Mouse (Mus musculus) left cerebral cortex, adult 18-20 months (tissue): ENCODE measurements around the gene Phactr3. TPM values are rescaled to one million over a fixed set of nuclear protein-coding genes. Genes with fewer than 3 reads are reported as not detected.

Experiments
- DNase-seq, 2 experiments: peaks; one replicate each; pipeline ENCODE4 v3.0.0; 2021 to 2022; ENCODE audit warnings: low spot score in 2 of 2, mixed read lengths in 1 of 2
- total RNA-seq, 2 experiments: library from RNA; stranded (reverse); gene quantifications; 2 replicates each; pipeline ENCODE4 v1.2.3; 2021

The Phactr3 gene
- total RNA-seq, 2 experiments from 2014 or later: 143 to 145 TPM

DNA sequence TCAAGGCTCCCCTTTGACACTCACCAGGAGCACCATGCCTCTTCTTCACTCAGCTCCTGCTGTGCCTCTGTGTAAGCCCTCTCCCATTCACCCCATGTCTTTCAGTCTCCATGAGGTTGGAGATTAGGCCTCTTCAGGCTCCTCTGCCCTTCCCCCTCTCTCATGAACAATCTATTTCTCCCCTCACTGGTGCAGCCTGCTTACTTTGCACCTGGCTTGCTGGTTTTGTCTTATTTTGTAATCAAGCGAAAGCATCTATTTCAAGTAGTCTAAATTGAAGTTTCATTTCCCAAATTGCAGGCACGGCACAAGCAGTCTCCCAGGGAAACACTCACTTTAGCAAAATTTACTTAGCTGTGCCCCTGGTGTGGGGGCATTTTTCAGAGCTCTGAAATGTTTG lies 70.2 kb downstream of the Phactr3 start:
- no peak for DNase-seq

- DNase-seq: no peak
Observed at GRCm38 (mm10) chr2:178192881-178193280, 74.1 kb downstream of the Phactr3 start.

DNA sequence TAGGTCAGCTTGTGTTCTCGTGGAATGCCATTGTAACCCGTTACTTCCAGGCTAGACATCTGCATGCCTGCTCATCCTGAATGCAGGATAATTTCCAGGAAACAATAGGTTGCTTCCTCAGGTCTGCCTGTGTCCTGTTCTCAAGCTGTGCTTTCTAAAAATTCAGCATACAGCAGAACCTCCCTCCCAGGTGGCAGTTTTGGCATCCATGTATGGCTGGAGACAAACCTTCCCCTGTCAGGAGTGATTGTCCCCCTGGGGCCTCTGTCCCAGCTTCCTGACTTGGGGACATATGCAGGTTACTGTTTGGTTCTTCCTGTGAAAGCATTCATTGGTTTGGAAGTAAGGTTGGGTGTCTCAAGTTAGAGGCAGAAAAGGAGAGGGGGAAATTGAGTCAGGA lies 74.7 kb downstream of the Phactr3 start:
- DNase-seq: no peak

- DNase-seq: no peak
Observed at GRCm38 (mm10) chr2:178194908-178195307, 76.1 kb downstream of the Phactr3 start.

GRCm38 (mm10) chr2:178196038-178196437 lies 77.3 kb downstream of the Phactr3 start:
- DNase-seq: no peak

DNA sequence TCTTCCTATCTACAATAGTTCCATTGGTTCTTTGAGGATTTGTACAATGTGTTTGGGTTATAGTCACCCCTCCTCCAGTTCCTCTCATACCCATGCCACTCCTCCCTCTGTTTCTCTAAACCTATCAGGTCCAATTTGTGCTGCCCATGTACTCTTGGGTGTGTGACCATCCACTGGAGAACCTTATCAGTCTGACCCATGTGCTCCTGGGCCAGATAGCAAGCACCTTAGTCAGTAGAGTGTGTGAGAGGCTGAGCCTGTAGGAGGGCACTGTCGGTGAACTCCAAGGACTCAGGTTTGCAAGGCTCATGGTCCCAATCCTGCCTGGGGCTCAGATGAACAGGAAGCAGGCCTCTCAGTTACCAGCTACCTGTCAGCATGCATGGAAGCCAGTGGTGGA lies 78.8 kb downstream of the Phactr3 start:
- DNase-seq: no peak

- peak; percentile 53 to 74 for DNase-seq
Observed at GRCm38 (mm10) chr2:178204455-178204854, 85.7 kb downstream of the Phactr3 start.

GRCm38 (mm10) chr2:178208186-178208600 lies 89.4 kb downstream of the Phactr3 start:
- peak in 1 of 2 experiments; percentile 53 for DNase-seq

GRCm38 (mm10) chr2:178213826-178214225 lies 95.1 kb downstream of the Phactr3 start:
- no peak for DNase-seq

DNA sequence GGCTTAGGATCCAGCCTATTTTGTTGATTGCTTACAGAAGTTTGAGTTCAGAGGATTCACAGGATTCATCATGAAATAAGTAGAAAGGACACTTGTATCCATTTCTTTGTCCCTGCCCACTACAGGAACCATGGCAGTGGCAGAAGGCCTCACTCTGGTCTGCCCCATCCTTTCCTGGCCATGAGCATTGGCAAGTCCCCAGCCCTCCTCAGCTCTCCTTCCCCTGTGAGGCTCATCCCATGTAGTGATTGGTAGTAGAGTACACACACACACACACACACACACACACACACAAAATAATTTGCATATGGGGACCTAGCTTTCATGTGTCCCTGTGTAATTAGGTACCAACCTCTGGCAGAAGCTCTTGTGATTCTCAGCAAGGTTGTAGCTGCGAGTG lies 95.8 kb downstream of the Phactr3 start:
- no peak for DNase-seq

GRCm38 (mm10) chr2:178218461-178218860 lies 99.7 kb downstream of the Phactr3 start:
- no peak for DNase-seq

DNA sequence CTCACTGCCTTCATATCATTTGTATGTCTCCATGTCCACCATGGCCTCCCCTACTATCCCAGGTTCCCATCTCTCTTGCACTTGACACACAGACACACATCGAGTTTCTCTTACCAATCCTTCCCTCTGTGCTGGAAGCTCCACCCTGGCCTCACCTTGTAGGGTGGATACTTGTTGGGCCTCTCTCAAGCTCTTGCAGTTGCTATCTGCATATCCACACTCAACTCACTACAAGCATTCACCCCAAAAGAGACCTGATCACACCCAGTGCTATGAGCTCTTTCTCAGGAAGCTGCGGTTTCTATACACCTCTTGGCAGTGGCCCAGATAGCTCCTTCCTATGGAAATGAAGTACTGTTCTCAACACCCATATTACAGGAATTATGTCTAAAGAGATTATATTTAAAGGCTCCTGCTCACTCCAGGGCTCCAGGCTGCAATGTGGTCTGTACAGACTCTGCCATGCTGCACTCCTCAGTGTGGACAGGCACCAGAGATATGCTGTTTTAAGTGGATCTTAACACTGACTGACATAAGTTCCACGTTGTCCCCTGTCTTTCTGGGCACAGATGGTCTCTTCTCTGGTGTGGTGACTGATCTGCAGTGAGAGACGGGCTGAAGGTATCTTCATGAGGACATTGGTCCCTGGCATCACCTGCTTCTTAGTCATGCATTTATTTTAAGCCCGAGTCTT lies 100.8 kb downstream of the Phactr3 start:
- no peak for DNase-seq

- DNase-seq: no peak
Observed at GRCm38 (mm10) chr2:178220148-178220717, 101.5 kb downstream of the Phactr3 start.

DNA sequence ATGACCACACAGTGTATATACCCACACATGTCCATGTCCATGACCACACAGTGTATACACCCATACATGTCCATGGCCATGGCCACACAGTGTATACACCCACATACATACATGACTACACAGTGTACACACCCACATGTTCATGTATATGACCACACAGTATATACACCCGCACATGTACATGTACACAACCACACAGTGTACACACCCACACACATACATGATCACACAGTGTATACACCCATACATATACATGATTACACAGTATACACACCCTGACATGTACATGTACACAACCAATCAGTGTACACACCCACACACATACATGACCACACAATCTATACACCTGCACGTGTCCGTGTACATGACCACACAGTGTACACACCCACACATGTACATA lies 102.2 kb downstream of the Phactr3 start:
- no peak for DNase-seq

DNA sequence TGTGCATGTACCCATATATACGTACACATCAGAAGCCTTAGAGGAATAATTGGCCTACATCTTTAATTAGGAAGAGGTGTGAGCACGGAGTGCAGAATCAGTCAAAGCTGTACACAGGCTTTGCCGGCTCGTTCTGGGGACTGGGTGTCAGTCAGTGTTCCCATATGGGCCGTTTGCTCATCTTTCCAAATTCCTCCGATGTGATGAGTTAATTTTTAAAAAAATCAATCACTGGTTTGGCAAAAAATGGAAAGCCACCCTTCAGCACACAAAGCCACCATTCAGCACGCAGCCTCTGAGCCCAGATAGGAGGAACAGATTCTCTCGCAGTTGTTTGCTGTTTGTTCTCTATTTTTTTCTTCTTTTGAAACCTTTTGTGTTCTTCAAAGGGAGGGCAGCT lies 110.5 kb downstream of the Phactr3 start:
- DNase-seq: no peak

DNA sequence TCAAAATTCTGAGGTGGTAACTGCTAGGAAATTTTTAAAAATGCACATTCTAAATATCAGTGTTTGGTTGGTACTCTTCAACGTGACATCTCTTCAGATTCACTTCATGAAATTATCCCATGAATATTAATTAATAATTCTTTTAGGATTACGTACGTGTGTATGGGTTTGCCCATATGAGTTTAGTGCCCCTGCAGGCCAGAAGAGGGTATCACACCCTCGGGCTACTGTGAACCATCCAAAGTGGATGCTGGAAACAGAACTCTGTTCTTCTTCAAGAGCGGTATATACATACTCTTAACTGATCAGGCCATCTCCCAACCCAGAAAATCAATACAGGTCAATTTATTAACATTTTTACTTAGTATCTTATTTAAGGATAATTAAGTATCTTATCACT lies 114.7 kb downstream of the Phactr3 start:
- no peak for DNase-seq

- no peak for DNase-seq
Observed at GRCm38 (mm10) chr2:178237056-178237455, 118.3 kb downstream of the Phactr3 start.

DNA sequence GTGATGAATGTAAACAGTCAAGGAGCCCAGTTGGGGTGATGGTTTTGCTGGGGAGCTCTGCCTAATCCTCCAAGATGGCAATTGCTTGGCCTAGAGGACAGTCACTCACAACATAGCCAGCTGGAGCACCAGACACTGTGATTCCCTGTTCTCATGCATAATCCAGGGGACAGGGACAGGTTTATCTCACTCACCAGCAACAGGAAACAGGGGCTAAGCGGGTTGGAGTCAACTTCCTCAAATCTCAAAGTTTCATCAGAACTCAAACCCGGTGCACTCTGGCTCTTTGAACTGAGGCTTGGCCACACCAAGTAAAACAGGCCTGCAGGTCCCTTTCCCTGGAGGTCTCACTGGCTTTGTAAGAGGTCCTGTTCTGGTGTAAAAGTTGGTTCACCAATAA lies 119.7 kb downstream of the Phactr3 start:
- no peak for DNase-seq

DNA sequence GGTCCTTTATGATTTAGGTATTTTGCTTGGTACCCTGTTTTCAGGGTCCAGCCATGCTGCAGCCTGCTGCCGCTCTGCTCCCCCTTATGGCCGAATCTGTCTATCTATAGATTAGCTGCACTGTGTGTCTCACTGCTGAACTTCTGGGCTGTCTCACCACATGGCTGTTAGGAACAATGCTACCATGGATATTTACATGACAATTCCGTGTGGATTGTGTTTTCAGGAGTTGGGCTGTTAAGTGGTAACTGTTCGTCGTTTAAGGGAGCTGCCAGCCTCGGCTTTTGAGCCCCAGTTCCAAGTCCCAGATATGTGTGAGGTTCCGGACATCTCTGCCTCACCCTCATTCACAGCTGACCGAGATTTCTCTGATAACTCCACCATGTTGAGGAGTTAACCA lies 122.1 kb downstream of the Phactr3 start:
- DNase-seq: no peak

DNA sequence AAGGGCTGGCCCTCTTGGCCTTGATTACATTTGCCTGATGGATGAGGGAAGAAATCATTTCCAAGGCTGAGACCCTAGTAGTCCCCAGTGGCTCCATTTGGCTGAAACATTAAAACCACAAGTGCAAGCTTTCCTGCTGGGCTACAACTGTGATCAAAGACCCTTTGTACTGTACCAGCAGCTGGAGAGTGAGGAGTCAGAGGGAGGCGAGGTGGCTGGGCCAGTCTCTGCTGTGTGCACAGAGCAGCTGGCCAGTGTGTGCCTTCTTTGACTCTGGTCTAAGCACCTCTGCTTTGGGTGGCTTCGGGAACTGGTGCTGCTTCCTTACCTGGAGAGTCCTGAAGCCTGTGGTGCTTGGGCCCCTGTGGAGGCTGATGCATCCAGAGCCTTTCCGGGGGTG lies 122.6 kb downstream of the Phactr3 start:
- no peak for DNase-seq

DNA sequence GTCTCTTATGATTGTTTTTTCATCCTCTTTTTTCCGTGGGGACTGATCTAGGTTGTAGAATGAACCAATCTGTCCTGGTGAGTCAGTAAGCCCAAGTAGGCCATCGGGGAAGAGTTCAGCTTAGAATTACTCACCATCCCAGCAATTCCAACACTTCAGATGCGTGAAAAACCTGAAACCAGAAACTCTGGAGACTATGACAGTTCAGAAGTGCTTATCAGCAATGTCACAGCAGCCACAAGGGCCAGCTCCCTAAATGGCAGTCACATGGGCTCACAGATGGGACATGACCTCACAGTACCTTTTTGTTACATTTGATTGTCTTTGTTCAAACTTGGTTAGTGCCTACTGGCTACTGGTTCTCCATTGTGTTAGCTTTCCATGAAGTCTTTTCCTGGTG lies 124.2 kb downstream of the Phactr3 start:
- no peak for DNase-seq

DNA sequence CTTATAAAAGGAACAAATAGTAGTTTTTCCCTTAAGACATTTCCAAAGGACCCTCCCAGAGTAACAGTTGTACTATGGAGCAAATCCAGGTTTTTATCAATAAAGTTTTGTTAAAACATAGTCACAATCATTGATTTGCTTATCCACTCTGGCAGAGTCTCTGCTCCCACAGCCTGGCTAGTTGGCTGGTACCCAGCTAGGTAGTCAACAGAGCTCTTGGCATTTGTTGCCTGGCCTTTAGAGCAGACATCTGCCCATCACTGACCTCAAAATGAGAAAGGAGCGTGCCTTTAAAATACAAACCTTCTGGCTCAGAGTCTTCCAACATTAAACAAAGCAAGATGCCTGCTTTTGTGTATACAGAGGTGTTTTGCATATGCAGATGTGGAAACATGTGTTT lies 126.1 kb downstream of the Phactr3 start:
- no peak for DNase-seq

- DNase-seq: no peak
Observed at GRCm38 (mm10) chr2:178245841-178246240, 127.1 kb downstream of the Phactr3 start.
